Mouse (Mus musculus) cerebellum, adult (tissue): Measurements from ENCODE around the gene Rack1.

Experiments used
- ATAC-seq: cut with Nextera tagmentation; 2 replicates; pipeline ENCODE4 v1.9.2; 2017; ENCODE audit warnings: mild to moderate bottlenecking, moderate library complexity, mixed read lengths; ENCODE audit not compliant: insufficient number of reproducible peaks, low FRiP score, low TSS enrichment

Rack1 gene

DNA sequence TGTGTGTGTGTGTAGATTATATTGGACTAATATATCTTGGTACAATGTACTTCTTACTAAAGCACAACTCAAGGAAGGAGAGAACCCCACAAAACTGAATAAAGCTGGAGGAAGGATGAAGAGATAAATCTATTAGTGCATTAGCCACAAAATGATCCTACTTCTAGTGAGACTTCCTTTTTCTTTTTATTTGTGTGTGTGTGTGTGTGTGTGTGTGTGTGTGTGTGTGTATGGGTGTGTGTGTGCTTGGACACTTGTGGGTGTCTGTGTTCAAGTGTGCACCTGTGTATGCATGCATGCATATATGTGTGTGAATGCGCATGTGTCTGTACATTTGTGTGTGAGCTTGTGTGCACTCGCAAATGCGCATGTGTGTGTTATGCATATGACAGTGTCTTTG lies 6.9 kb upstream of the Rack1 start:
- ATAC-seq = no peak

- no peak for ATAC-seq
Measured at GRCm38 (mm10) chr11:48795221-48795620, 4.9 kb upstream of the Rack1 start.

- no peak for ATAC-seq
Measured at GRCm38 (mm10) chr11:48796290-48796689, 3.8 kb upstream of the Rack1 start.

GRCm38 (mm10) chr11:48797287-48797686 lies 2.8 kb upstream of the Rack1 start:
- ATAC-seq = no peak

- ATAC-seq = no peak
Measured at GRCm38 (mm10) chr11:48798308-48798707, 1.8 kb upstream of the Rack1 start.

- no peak for ATAC-seq
Measured at GRCm38 (mm10) chr11:48798984-48799920, 880 bp upstream of the Rack1 start.

- no peak for ATAC-seq
Measured at GRCm38 (mm10) chr11:48801831-48802772, 2.0 kb downstream of the Rack1 start.

DNA sequence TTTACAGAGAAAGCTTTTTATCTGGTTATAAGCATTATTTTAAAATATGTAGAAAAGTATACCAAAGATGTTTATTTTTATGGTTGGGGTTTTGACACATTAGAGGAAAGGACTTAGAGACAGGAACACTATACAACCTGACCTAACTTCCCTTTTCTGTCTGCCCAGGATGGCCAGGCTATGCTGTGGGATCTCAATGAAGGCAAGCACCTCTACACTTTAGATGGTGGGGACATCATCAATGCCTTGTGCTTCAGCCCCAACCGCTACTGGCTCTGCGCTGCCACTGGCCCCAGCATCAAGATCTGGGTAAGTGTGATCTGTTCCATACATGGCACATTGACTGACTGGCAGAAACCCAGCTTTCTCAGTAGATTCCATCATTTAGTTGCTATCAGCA lies 3.9 kb downstream of the Rack1 start:
- ATAC-seq = no peak

GRCm38 (mm10) chr11:48804922-48805321 lies 4.8 kb downstream of the Rack1 start:
- ATAC-seq = no peak

DNA sequence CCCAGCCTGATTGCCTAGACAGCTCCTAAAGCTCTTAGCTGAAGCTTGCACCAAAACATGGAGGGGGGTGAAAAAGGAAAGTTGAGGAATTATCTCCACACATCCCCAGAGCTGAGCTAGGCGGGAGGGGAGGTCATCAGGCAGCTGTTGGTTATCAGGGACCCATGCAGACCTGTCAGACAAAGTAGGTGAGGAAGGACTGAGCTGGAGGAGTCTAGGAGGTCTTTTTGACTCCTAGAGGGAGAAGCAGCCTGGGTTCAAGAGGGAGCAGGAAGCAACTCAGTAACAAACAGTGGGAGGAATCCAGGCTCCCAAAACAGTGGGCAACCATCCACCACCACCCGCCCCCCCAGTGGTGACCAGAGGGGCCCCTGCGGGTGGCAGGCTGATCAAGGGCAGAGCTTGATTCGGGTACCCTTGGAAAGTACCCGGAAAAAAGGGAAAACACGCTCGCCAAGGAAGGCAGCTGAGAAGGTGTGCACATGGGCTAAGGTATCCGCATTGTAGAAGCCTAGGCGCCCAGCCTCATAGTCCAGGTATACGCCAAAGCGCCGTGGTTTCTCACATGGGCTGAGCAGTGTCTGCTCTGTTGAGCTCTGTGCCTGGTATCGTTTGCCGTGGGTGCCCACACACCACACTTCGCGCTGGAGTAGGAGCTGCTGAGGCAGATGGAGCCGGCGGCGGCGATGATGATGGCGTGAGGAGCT lies 6.9 kb downstream of the Rack1 start:
- ATAC-seq = no peak

DNA sequence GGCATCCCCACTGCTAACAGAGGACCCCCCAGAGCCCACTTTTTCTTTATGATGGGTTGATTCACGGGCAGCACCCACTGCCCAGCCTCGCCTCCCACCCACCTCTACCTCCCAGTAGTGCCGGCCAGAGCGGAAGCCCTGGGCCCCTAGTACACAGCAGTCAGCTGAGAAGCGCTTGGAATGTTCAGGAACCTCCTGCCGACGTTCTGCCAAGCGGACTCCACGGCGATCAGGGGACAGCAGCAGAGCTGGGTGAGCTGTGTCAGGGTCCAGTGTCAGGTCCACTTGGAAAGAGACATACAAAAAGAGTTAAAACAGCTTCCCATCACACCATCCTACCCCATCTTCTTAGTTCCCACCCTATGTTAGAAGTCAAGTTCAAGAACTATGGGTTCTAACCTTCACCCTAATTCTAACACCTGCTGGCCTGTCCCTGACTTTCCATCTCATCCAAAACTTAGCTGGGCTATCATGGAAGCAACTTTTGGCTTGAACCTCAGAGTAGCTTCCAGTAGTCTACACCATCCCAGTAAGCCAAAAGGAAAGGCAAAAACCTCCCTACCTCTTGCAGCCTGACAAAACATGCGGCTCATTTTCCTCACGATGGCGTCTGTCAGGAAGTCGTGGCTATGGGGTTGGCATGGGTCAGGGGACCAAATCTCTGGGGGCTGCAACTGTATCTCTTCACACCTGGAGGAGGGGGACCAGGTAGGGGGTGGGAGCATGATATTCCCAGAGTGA lies 7.6 kb downstream of the Rack1 start:
- no peak for ATAC-seq

DNA sequence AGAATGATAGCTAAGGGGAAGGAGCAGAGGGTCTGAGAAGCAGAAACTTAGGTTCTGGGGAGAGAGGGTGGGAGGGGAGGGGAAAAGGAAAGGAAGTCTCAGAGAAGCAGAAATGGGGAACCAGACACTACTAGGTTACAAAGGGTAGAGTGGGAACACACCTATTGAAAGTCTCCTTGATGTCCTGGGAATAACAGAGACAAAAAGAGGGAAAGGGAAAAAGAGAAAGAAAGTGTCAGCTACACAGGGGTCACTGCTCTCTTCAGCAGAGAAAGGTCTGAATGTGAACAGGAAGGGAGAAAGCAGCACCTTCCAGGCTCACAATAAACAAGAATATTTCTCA lies 8.1 kb downstream of the Rack1 start:
- ATAC-seq = no peak

DNA sequence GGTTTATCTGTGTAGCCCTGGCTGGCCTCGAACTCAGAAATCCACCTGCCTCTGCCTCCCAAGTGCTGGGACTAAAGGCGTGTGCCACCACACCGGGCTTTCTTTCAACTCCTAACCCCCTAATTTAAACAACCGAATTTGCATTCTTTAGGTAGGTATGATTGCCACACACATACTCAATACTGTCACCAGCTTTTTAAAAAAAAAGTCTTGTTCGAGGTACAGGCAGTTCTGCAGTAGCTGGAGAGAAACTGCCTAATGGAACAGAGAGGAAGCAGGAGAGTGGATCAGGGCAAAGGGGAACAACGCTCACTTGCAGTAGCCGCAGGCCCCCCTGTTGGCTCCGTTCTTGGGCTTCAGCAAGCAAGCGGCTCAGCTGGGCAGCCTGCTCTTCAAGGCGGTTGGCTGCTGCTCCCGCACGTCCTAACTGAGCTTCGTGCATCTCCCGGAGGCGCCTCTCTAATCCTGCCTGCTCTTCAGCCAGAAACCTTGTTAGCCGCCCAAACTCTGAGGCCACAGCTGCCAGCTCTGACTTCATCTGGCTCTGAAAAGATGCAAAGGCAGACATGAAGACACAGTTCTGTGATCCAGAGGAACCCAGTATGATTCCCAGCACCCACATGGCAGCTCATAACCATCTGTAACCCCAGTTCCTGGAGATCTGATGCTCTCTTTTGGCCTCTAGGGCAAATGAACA lies 8.8 kb downstream of the Rack1 start:
- ATAC-seq = no peak

- no peak for ATAC-seq
Measured at GRCm38 (mm10) chr11:48809434-48809830, 9.3 kb downstream of the Rack1 start.

DNA sequence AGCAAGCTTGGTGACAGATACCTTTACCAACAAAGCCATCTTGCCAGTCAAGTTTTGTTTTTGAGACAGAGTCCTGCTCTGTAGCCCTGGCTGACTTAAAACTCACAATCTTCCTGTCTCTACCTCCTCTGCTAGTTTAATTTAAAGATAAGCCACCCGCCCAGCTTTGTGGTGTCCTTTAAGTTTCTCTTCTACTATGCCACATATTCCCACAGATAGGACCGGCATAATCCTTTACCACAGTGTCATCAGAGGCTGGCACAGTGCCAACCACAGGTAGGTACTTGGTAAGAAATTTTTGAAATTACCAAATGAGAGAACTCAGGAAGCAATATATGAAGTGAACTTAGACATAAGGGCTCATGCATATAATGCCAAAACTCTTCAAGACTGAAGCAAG lies 10.0 kb downstream of the Rack1 start:
- ATAC-seq = no peak

DNA sequence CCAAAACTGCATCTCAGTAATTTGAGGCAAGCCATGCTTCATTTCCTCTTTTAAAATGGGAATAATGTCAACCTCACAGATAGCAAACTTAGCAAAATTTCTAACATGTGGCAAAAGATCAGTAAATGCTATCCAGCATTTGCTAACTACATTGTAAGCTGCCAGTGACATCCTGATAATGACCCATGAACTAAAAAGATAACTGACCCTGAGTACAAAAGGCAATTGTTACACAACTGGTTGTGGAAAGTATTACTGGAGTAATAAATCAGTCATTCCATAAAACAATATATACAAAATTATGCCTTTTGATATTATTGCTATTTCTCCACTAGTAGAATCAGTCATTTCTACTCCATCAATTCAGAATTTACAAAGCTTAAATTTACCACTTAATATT lies 13.7 kb downstream of the Rack1 start:
- no peak for ATAC-seq

- ATAC-seq = no peak
Measured at GRCm38 (mm10) chr11:48815851-48816250, 15.7 kb downstream of the Rack1 start.

- no peak for ATAC-seq
Measured at GRCm38 (mm10) chr11:48816281-48816781, 16.2 kb downstream of the Rack1 start.
